Mouse (Mus musculus): Measurements from ENCODE around the gene Gpd1l.

Gene Gpd1l

DNA sequence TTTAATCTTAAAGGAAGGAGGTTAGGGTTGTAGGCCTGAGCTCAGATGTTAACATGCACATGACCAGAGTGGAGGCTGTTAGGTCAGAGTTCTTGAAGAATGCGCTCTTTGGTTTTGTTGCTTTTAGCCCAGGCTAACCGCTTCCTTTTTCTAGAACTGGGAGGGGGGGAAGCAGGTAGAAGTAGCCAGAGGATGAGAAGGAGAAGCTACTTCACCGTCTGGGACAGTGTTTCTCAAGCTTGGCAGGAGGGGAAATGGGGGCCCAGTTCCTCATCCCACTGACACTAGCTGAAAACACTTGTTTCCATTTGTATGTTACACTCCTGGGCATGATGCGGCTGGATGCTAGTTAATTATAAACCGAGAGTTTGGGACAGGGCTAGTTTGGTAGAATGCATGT lies 8.2 kb downstream of the Gpd1l start:
- DNase-seq = no peak

DNA sequence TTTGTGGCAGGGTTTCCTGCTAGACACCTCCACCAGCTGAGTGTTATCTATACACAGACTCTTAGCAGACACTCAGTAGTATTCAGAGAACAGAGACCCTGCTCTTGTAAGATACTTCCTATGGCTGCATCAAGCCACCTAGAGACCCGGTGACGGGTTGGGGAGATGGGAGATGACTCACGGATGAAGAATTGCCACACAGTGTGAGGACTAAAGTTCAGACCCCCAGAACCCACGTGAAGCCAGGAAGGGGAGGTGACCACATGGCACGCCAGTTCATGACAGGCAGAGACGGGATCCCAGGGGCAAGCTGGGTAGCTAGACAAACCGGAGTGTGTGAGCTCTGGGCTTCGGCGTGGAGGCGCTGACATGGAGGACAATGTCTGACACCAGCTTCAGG lies 8.7 kb downstream of the Gpd1l start:
- no peak for DNase-seq

DNA sequence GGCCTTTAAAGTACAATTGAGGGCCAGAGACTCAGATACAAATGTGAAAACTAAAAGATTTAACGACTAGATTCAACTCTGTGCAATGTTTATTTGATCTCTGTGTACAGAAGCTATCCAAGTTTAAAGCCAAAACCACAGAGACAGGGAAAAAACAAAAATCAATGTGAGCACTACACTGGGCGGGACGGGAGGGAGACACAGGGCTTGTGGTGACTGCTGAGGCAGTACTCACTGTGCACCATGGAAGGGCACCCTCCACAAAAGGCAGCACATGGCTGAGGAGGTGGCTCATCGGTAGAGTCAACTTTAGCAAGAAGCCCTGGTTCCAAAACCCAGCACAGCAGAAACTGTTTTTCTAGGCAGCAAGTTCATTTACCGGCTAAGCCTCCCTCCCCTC lies 9.3 kb downstream of the Gpd1l start:
- no peak for DNase-seq

DNA sequence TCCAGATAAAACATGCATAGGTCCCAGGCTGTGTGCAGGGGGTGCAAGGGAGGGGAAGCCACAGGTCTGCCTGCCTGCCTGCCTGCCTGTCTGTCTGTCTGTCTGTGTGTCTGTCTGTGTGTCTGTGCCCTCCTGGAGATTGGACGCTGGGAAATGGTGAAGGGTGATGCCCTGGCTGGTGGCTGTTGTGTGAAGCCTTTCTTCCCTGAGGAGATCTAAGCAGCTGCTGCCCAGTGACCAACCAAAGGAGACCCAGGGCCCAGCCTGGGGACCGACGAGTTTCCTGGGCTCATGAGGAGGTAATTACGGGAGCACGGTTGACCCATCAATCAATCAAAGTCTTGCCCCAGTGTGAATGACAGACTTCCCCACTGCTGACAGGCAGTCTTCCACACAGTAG lies 11.6 kb downstream of the Gpd1l start:
- no peak for DNase-seq

DNA sequence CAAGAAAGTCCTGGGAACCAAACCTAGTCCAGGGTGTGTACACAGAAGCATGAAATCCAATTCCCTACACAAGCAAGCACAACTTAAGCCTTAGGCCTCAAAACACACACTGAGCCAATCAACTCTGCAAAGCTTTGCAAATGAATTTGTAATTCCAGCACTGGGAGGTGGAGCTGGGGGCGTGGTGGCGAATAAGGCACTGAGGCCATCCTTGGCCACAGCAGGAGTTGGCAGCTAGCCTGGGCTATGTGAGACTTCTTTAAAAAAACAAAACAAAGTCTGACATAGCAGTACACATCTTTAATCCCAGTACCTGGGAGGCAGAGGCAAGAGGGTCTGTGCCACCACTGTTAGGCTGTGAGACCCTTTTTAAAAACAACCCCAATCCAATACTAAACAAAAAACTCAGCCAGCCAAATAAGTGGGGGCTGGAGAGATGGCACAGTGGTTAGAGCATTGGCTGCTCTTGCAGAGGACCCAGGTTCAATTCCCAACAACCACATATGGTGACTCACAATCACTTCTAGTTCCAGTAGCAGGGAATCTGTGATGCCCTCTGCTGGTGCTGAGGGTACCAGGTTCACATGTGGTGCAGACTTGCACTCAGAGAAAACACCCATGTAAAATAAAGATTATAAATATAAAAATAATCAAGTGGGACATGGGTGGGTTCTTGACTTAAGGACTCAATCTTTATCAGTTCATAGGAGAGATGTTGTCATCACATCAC lies 12.3 kb downstream of the Gpd1l start:
- no peak for DNase-seq

DNA sequence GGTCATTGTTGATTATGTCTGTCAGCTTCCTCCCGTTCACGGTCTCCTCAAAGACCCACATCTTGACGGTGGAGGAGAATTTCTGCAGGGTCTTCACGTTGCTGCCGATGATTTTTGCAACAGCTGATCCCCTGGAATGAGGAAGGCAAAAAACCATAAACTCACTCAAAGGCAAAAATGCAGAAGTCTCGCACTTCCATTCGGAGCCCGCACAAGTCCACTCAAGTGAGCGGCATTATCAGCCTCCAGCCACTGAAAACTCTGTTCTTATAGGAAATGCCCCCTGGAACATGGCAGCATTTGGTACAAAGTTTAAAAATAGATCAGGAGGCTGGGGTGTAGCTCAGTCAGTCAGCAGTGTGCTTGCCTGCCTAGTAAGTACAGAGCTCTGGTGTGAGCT lies 13.2 kb downstream of the Gpd1l start:
- DNase-seq = no peak

DNA sequence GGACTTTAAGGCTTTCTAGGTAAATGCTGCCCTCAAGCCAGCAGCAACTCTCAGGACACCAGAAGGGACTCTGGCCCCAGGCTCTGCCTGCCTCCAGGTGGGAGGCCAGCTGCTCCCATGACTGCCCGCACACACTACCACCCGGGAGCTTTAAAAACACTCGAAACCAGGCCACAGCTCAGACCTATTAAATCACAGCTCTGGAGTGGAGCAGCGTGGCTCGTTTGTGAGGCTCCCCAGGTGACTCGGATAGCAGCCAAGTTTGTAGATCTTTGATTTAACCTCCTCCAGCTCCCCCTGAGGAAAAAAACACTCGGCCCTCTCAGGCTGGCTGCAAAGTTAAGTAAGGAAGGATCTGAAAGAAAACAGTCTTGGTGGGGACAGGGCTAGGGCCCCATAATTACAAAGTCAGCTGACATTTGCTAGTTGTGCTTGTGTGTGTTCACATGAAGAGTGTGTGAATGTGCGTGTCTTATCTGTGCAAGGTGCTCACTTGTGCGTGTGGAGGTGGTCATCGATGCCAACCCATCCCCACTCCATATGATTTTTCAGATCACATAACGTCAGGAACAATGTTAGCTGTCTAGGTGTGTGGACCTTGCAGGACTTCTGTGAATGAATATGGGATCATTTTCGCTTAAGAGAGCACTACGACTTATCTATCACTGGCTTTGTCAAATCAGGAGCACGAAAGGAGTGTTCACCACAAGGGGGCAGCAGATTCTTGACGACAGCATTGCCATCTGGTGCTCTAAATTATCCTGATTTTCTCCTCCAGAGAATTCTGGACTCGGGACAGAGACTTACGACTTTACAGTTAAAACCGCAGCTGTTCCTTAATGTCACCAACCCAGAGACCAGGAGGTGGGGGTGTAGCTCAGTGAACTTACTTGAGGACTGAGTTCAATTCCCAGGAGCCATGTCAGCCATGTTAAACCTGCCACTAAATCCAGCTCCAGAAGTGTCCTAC lies 20.8 kb downstream of the Gpd1l start:
- peak; percentile 94 for DNase-seq

DNA sequence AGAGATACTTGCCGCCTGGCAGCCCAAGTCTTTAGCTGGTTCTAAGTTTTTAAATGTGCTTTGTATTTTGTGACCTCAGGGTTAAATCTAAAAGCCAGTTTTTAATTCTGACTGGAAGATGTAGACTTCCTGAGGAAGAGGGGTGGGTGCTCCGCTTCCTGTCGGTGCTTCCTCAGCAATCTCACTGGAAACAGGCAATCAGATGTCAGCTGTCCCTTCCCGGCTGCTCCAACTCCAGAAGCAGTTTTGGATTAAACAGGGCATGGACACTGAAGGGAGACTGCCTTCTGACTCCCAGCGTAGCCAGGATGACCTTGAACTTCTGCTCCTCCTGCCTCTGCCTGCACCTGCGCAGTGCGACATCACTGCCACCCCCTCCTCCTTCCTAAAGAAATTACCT lies 26.3 kb downstream of the Gpd1l start:
- DNase-seq = no peak

DNA sequence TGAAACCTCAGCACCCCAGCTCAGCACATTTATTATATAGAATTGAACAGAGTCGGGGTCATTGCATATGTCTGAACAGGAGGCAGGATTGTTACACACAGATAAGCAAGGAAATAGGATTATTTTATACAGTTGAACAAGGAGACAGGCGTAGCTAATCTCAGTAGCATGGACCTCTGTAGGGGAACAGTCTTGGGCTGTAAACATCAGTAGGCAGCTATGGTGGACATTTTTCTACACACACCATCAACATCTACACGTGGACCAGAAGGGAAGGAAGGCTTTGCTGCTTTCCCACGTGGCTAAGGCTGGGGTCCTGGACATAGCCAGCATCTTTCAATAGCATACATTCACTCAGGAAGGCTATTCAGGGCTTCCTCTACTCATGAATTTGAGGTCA lies 37.9 kb downstream of the Gpd1l start:
- no peak for DNase-seq

DNA sequence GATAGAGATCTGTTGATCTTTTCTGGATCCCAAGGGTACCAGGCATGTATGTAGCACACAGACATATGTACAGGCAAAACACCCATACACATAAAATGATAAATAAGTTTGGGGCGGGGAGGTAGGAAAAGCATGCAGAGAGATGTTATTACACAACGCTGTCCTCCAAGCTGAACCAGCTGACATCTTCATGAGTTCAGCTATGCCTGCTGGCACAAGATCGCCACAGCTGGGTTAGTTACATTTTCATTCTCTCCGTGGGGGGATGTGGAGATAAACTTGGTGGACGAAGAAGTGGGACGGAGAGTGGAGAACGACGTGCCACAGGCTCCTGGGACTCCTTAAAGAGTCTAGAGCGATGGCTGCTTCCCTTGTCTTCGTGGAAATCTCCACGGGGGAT lies 40.8 kb downstream of the Gpd1l start:
- no peak for DNase-seq

DNA sequence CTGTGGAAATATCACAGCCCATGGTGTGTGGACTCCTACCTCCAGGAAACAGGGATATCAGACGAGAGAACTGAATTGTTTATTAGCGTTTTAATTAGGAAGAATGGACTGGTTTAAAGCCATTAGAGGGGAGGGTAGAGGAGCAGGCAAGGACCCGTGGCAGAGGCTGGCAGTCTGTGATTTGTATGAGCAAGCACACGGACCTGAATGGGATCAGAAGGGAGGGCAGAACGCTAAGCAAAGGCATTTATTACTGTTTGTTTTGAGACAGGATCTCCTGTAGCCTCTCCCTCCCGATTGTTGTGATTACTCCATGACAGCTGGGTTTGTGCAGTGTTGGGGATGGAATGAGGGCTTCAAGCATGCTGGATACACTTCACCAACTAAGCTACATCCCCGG lies 43.4 kb downstream of the Gpd1l start:
- no peak for DNase-seq

DNA sequence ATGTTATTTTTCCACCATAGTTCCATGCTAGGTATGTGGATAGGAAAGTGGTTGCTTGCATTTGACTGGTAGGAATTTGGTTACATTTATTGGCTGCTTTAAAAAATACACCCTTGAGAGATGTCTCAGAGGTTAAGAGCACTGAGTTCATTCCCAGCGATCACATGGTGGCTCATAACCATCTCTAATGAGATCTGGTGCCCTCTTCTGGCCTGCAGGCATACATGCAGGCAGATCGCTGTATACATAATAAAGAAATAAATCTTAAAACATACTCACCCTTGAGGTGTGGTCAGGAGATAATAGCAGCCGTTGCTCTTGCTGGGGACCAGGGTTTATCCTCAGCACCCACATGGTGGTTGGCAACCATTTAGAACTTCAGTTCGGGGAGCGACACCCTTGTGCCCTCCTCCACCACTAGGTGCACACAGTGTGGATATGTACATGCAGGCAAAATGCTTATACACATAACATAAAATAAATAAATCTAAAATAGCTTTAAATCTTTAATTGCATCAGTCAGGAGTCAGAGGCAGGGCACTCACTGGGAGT lies 44.9 kb downstream of the Gpd1l start:
- no peak for DNase-seq

DNA sequence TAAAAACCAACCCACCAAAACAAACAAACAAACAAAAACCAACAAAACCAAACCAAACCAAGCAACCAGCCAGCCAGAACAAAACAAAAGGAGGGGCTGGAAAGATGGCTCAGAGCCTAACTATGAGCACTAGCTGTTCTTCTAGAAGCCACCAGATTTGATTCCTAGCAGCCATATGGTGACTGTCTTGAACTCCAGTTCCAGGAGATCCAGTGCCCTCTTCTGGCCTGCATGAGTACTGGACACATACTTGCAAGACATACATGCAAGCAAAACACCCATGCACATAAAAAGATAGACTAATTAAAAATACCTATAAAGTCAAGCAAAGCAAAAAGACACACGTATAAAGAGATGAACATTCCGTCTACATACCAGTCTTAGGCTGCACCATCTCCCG lies 46.1 kb downstream of the Gpd1l start:
- DNase-seq = no peak

DNA sequence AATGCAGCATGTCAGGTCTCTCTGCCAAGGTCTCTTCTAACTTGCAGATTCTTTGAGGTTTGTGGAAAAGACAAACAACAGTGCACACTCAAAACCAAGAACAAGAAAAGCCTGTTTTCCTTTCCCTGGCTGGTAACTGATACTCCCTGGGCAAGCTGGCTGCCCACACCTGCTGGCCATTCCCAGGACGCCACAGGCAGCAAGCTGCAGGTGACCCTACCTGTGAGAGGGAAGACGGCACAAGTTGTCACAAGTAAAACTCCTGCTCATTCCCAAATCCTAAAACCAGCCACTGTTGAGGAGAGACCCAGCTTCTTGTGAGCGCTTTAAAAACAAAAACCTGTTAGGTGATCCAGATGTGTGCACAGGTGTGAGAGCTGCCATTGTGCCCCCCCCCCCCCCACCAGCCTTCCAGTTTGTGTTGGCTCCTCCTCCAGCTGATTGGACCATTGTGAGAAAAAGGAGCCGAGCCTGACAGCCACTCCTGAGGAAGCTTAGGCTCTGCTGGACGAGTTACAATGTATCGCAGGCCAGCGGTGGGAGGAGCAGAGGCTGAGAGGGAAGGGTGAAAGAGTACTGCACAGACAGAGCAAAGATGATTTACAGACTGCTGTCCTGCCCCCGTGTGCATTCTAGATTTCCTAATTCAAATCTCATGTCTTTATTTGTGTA lies 47.7 kb downstream of the Gpd1l start:
- no peak for DNase-seq

DNA sequence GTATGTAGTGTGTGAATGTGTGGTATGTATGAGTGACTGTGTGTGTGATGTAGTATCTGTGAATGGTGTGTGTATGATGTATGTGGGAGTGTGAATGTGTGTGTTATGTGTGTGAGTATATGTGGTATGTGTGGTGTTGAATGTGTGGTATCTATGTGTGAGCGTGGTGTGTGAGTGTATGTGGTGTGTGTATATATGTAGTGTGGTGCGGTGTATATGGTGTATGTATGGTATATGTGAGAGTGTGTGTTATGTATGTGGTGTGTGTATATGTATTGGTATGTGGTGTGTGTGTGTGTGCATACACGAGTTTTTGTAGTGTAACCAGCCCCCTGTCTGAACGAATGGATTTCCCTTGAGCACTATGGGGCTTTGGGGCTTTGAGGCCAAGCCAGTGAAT lies 48.2 kb downstream of the Gpd1l start:
- DNase-seq = no peak

DNA sequence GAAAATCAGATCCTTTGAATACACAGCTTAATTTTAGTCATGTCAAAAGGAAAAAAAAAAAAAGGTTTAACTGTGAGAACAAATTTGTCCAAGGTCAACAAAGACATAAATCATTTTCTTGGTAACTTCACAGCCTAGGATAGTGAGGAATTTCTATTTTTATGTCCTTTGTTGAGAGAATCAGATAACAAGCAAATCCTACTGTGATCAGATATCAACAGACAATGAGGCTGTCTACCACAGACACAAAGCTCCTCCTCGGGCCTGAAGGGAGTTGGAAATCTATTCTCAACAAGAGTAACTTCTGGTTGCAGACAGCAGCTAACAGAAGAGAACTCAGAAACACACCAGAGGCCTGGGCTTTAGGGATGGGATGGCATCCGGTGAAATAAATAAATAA lies 51.8 kb downstream of the Gpd1l start:
- DNase-seq = no peak

DNA sequence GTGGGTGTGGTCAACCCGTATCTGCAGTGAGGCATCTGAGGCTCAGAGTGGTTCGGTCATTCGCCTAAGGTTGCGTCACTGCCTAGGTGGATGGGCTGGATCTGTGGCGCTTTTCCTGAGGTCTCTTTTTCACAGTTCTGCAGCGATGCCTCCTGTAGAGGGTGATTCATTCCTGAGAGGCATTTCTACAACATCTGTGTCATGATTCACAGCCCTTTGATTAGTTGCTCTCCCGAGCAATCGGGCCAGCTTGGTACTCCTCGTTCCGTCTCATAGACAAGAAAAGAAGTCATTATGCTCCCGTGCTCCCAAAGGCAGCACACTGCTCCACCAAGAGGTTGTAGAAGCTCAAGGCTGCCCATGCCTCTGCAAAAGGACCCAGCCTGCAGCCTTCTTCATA lies 78.5 kb downstream of the Gpd1l start:
- peak; percentile 5 for DNase-seq

DNA sequence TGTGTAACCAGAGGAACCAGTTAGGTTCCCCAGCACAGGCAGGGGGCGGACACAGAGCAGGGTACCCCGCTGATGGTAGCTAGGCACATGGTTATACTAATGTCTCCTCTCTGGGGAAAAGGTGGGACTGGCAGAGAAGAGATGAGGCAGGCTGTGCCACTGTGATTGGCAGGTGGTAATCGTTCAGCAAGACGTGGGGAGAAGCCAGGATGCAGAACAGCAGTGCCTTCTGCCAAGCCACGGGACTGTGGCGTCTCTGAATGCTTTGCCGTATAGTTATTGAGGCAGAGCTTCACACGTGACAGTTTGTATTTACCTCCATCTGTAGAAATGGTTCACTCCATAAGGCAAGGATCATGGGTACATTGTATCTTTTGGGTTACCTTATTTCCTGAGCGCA lies 79.1 kb downstream of the Gpd1l start:
- peak; percentile 11 for DNase-seq

DNA sequence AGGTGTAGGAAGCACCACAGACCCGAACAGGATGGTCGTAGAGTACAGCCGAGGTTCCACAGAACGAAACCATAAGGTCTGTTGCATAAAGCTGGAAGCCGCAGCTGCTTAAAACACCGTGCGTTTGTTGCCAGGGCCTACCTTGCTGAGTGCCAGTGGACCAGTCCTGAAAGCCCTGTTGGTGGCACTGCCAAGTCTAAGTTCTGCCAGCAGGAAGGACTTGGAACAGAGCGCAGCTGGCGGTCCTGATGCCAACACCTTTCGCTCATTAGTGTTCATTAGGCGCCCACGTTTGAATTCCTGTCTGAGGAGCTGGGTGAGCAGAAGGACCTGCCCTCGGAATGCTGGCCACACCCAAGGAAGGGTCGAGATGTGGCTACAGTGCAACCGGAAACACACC lies 80.5 kb downstream of the Gpd1l start:
- DNase-seq = no peak

DNA sequence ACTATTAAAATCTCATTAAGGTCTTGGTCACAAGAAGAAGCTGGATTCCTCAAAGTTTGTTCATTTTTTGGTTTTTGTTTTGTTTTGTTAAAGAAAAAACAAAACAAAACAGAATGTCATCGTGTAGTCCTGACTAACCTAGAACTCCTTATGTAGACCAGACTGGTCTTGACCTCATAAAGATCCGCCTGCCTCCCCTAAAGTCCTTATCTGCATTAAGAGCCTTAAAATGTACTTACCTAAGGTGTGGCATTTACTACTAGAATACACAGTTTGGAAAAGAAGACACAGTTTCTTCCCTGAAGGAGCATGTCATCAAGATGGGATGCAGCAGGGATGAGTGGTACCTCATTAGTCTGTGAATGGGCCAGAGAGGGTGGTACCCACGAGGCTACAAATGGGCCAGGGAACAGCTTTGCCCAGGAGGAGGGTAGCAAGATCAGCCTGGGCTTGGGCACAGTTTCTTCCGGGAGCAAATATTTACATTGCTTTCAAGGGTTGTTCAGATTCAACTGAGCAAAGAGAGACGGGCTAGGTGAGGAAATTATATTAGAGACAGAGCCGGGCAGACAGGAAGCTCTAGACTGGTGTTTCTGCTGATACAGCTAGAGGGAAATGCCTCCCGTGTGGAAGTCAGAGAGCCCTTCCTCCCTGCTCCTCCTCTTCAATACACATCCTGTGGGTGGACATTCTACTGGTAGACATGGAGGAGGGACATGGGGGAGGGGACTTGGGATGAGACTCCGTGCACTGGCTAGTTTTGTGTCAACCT lies 82.2 kb downstream of the Gpd1l start:
- DNase-seq = no peak
